Mouse (Mus musculus) bone marrow macrophage, adult 2 months (primary cell): ENCODE results near the gene Gm5678.

ENCODE experiments used
- CTCF ChIP-seq: IDR thresholded peaks from 2 replicates; pipeline ENCODE4 v1.5.1; 2012; ENCODE audit warnings: low read depth, mild to moderate bottlenecking, low read length, moderate library complexity
- POLR2A ChIP-seq: IDR thresholded peaks from 2 replicates; pipeline ENCODE4 v1.6.1; 2012; ENCODE audit warnings: mild to moderate bottlenecking, low read depth, low read length, borderline replicate concordance

- TF ChIP-seq CTCF (no peak), POLR2A (no peak)
These were observed 20.2 kb upstream of the Gm5678 start for GRCm38 (mm10) chr16:93607669-93608101.
